Mouse (Mus musculus): ENCODE measurements around the gene Preb.

GRCm38 (mm10) chr5:30930121-30930520 is 30.0 kb downstream of the Preb start:
- TF ChIP-seq CTCF (IDR thresholded peaks at IDR 0.05; ENCODE audit: low read depth, low read length) (0 out of 2 replicates have a peak, but pooled peaks have one; percentile 17), GATA2 (IDR thresholded peaks at IDR 0.05; ENCODE audit: borderline replicate concordance, low read depth, low read length) (no peak)

All from G1E (cell line).